Mouse (Mus musculus): ENCODE results near the gene 4933424G06Rik.

GRCm38 (mm10) chr1:36697030-36697429 lies 12.9 kb upstream of the 4933424G06Rik start:
- TF ChIP-seq CTCF (IDR thresholded peaks at IDR 0.05 in 2 of 3, conservative IDR thresholded peaks at IDR 0.05 in 1 of 3; ENCODE audit: control insufficient read depth in 1 of 3, insufficient read depth in 1 of 3, low read depth in 2 of 3, low read length in 3 of 3, poor library complexity in 1 of 3, severe bottlenecking in 1 of 3) (no peak), POLR2AphosphoS2 (IDR thresholded peaks at IDR 0.05; ENCODE audit: low read length) (no peak), HCFC1 (IDR thresholded peaks at IDR 0.05; ENCODE audit: low read depth, low read length) (no peak), JUND (IDR thresholded peaks at IDR 0.05; ENCODE audit: low read depth, low read length) (no peak), USF1 (IDR thresholded peaks at IDR 0.05; ENCODE audit: low read depth, low read length) (no peak), NRF1 (IDR thresholded peaks at IDR 0.05; ENCODE audit: insufficient read depth, low read depth, low read length, poor library complexity, severe bottlenecking) (no peak)
